Mouse (Mus musculus) adrenal gland, postnatal 36 days (tissue): Measurements from ENCODE around the gene Pla2g2e. TPM values are rescaled to one million over a fixed set of nuclear protein-coding genes. Genes with fewer than 3 reads are reported as not detected.
"Not testable (repeated sequence)": the region's sequence is repeated elsewhere in the genome, so short reads cannot be mapped to it uniquely, and the experiment has no call there.

Experiments
- DNase-seq, 2 experiments: peaks; one replicate each; pipeline ENCODE4 v3.0.0; 2021; ENCODE audit warnings: mixed read lengths in 1 of 2
- total RNA-seq, 2 experiments: library from RNA; stranded (reverse); gene quantifications; 2 replicates each; pipeline ENCODE4 v1.2.3; 2021

Gene Pla2g2e
- total RNA-seq, 2 experiments from 2014 or later: 3.3 to 4.0 TPM

GRCm38 (mm10) chr4:138882179-138882578 is 4.4 kb downstream of the Pla2g2e start:
- no peak for DNase-seq

GRCm38 (mm10) chr4:138884261-138884660 is 6.5 kb downstream of the Pla2g2e start:
- DNase-seq: peak; percentile 86 to 90

- DNase-seq: no peak
Measured at GRCm38 (mm10) chr4:138889165-138889564, 11.4 kb downstream of the Pla2g2e start.

GRCm38 (mm10) chr4:138889635-138890034 is 11.9 kb downstream of the Pla2g2e start:
- DNase-seq: no peak

DNA sequence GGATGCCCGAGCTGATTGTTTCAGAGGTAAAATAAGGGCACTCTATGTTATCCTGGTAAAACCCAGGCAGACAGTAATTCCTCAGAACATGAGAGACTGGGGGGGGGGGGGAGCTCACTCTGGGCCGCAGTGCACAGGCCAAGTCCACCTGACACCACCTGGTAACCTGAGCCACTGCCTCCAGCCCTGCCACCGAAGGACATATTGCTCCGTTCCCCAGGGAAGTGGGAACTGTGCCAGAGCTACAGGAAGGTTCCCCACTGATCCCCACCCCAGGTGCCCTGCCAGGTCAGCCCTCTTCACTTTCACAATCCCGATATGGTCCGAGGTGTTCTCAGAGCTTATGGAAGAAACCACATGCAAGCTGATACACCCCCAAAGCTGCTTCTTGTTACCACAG is 14.9 kb downstream of the Pla2g2e start:
- DNase-seq: no peak

DNA sequence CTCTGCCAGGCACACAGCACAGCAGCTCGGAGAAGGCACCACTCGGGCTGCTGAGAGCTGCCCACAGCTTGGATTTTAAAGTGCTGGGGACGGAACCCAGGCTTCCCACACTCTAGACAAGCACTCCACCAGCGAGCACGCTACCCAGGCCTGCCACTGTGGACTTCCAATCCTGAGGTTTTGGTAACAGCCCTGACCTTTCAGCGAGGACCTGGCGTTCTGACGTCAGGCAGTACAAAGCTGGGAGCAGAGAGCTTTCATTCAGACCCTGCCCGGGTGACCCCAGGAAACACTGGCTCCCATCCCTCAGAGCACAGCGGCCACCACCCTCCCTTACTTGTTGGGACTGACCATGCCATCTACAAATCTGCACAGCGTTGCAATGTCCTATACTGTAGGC is 16.0 kb downstream of the Pla2g2e start:
- DNase-seq: not testable (repeated sequence)

- DNase-seq: no peak
Measured at GRCm38 (mm10) chr4:138899361-138899760, 21.6 kb downstream of the Pla2g2e start.

- DNase-seq: no peak
Measured at GRCm38 (mm10) chr4:138905624-138906337, 28.0 kb downstream of the Pla2g2e start.

DNA sequence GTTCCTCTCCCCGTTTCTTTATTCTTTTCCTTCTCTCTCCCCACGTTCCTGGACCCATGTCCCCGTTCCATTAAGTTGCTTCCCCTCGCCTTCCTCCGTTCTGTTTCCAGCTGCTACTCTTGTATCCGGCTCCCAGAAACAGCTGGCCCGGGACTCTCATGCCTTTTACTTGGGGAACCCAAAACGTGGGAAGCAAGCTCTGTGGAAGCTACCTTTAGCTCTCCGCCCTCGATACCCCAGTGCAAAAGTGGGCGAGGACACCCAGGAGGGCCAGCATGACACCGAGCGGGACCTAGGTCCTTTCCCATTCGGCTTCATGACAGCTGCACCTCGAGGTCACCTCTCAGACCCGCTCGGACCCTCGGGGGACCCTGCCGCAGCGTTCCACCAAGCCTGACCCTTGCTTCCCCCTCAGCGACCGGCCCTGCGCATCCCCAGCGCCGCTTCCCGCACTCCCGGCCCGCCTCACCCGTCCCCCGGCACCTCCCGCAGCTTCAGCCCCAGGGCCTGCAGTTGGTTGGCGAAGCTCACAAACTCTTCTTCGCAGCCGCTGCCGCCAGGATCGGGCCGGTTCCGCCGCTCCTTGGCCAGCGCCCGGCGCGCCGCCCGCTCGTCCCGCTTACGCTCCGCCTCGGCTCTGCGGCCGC is 35.5 kb downstream of the Pla2g2e start:
- DNase-seq: peak; percentile 59 to 62

- DNase-seq: peak; percentile 95 to 97
Measured at GRCm38 (mm10) chr4:138913797-138914196, 36.1 kb downstream of the Pla2g2e start, which contains the start of gene Otud3. Otud3 (minus strand) TSS chr4:138913945.

- no peak for DNase-seq
Measured at GRCm38 (mm10) chr4:138917282-138917681, 39.5 kb downstream of the Pla2g2e start.

- no peak for DNase-seq
Measured at GRCm38 (mm10) chr4:138921254-138922130, 43.8 kb downstream of the Pla2g2e start.

DNA sequence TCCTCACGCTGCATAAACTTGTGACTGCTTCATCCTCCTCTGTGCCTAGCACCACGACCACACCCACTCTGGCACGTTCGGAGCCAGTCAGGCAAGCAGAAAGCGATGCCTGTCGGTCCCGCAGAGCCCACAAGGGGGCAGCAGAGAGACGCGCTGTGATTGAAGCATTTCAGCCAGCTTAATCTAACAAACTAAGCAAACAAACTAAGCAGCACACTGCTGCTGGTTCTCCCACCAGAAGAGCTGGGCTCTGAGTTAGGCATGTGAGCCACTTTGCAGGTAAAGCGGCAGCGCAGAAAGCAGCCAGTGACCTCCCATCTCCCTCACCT is 44.4 kb downstream of the Pla2g2e start:
- peak; percentile 95 to 96 for DNase-seq

- no peak for DNase-seq
Measured at GRCm38 (mm10) chr4:138925561-138925960, 47.8 kb downstream of the Pla2g2e start.

Other genes with a start within 250 kb of the Pla2g2e start
- not detected for gene Vwa5b1, start 242.1 kb upstream of the Pla2g2e start, total RNA-seq
- gene Pla2g2c, start 153.2 kb upstream of the Pla2g2e start, total RNA-seq: under 1 TPM; 0.20 to 0.43 TPM
- under 1 TPM; 0.76 to 0.79 TPM for gene Ubxn10, start 140.8 kb upstream of the Pla2g2e start, total RNA-seq
- gene Pla2g2f, start 120.3 kb upstream of the Pla2g2e start, total RNA-seq: 10 to 100 TPM; 19.8 to 31.3 TPM
- 1 to 10 TPM; 2.1 to 2.5 TPM for gene Pla2g2d, start 102.2 kb upstream of the Pla2g2e start, total RNA-seq
- 10 to 100 TPM; 12.6 to 15.4 TPM for gene Pla2g5, start 14.5 kb upstream of the Pla2g2e start, total RNA-seq
- gene Gm13030, start 4.0 kb upstream of the Pla2g2e start, total RNA-seq: not detected
- gene Otud3, start 36.0 kb downstream of the Pla2g2e start, total RNA-seq: 10 to 100 TPM; 10.2 to 14.4 TPM
- gene Rnf186, start 89.2 kb downstream of the Pla2g2e start, total RNA-seq: not detected
- gene Tmco4, start 94.9 kb downstream of the Pla2g2e start, total RNA-seq: 10 to 100 TPM; 11.3 to 18.1 TPM
- gene Htr6, start 197.6 kb downstream of the Pla2g2e start, total RNA-seq: under 1 TPM; 0.16 to 0.23 TPM
- gene Nbl1, start 215.1 kb downstream of the Pla2g2e start, total RNA-seq: 10 to 100 TPM; 43.2 to 45.0 TPM